Mouse (Mus musculus): ENCODE results near the gene Zgpat. TPM values are rescaled to one million over a fixed set of nuclear protein-coding genes. Genes with fewer than 3 reads are reported as not detected.

Gene Zgpat
- polyA plus RNA-seq, 1 experiment: 21.7 TPM

DNA sequence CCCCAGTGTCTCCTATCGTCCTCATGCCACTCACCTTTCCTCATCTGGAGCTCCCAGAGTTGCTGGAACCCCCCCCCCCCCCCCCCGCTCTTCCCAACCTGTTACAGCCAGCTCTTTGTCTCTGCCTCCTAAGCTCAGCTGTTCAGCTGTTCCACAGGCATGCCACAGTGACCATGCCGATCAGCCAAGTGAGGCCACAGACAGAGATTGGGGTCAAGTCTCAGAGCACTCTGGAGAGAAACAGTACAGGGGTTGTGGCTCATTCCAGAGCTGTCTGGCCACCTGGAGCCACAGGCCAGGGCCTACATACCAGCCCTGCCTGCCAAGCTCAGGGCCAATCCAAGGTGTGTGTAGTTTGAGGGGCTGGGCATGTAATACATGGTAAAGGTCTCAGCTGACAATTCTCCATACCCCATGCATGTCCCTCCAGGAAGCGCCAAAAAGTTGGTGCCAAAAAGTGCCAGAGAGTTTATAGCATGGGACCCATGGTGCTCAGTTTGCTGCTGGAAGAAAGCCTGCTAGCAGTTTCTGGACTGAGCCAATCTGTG lies 22.0 kb downstream of the Zgpat start:
- Histone ChIP-seq H3ac (ENCODE audit: control insufficient read depth, insufficient read length) (no peak overlapping the region), H3K27me3 (ENCODE audit: control insufficient read depth, insufficient read depth, insufficient read length) (no peaks in the 10 kb centered on the region), H3K36me3 (ENCODE audit: control insufficient read depth, insufficient read depth) (peaks cover 9% of the 10 kb centered on the region), H3K4me3 (no peak overlapping the region), H3K4me2 (ENCODE audit: low read depth) (no peak overlapping the region), H3K79me2 (ENCODE audit: control insufficient read depth, insufficient read depth) (no peaks in the 10 kb centered on the region)
- TF ChIP-seq TCF3 (IDR thresholded peaks at IDR 0.05; ENCODE audit: insufficient read length, low read depth) (no peak), MYOG (IDR thresholded peaks at IDR 0.05; ENCODE audit: control insufficient read depth in 1 of 3, insufficient read depth in 1 of 3, insufficient read length in 2 of 3, low read depth in 2 of 3) (peak in 2 of 3 experiments; percentile 73 to 89), MYOD1 (IDR thresholded peaks at IDR 0.05; ENCODE audit: control insufficient read depth in 1 of 3, insufficient read length in 2 of 3, low read depth in 2 of 3) (peak in 2 of 3 experiments; percentile 72 to 77)

DNA sequence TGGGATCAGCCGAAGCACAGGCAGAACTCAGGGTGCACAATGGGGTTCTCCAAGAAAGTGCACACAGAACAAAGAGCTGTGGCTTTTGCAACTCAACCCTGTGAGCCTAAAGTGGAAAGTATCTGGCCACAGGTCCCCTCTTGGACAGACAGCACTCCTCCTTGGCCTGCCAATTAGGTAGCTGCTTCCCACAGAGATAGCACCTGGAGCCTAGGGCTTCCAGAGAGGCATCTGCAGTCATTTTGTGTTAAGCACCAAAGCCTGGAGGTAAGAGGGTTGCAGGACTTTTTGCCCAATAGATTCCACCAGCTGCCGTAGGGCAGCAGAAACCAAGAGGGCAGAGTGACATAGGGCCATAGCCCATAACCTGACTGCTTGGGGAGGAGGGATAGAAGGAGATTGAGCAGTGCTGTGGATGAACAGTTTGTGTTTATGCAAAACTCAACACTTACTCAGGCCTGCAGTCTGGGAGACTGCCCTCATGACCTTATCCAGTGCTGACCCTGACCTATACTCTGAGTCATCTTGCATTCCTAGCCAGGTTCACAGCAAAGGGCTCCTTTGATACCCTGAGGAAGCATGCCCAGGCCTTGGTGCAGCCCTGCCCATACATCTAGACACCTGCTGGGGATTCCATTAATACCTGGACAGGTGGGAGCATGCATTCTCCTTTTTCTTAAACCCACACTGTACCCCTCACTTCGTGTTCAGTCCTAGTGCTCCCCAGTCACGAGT lies 25.6 kb downstream of the Zgpat start:
- Histone ChIP-seq H3K79me2 (ENCODE audit: control insufficient read depth, insufficient read depth) (no peaks in the 10 kb centered on the region), H3K36me3 (ENCODE audit: control insufficient read depth, insufficient read depth) (no peaks in the 10 kb centered on the region), H3ac (ENCODE audit: control insufficient read depth, insufficient read length) (no peak overlapping the region), H3K4me3 (no peak overlapping the region), H3K27me3 (ENCODE audit: control insufficient read depth, insufficient read depth, insufficient read length) (no peaks in the 10 kb centered on the region), H3K4me2 (ENCODE audit: low read depth) (no peak overlapping the region)
- TF ChIP-seq TCF12 (IDR thresholded peaks at IDR 0.05; ENCODE audit: insufficient read depth, poor library complexity, severe bottlenecking) (no peak), E2F4 (IDR thresholded peaks at IDR 0.05; ENCODE audit: insufficient read depth) (no peak), MAX (IDR thresholded peaks at IDR 0.05; ENCODE audit: low read depth) (no peak), POLR2A (IDR thresholded peaks at IDR 0.05; ENCODE audit: insufficient read length, low read depth) (no peak), USF1 (IDR thresholded peaks at IDR 0.05; ENCODE audit: low read depth) (no peak), POLR2AphosphoS2 (IDR thresholded peaks at IDR 0.05; ENCODE audit: insufficient read length, low read depth) (no peak), MYOG (IDR thresholded peaks at IDR 0.05; ENCODE audit: control insufficient read depth in 1 of 3, insufficient read depth in 1 of 3, insufficient read length in 2 of 3, low read depth in 2 of 3) (no peak), SRF (IDR thresholded peaks at IDR 0.05; ENCODE audit: control insufficient read depth, insufficient read length, low read depth) (no peak), CEBPB (IDR thresholded peaks at IDR 0.05; ENCODE audit: insufficient read depth, poor library complexity, severe bottlenecking) (no peak), TCF3 (IDR thresholded peaks at IDR 0.05; ENCODE audit: insufficient read length, low read depth) (no peak), REST (IDR thresholded peaks at IDR 0.05; ENCODE audit: insufficient read depth, insufficient read length) (no peak), MYOD1 (IDR thresholded peaks at IDR 0.05; ENCODE audit: control insufficient read depth in 1 of 3, insufficient read length in 2 of 3, low read depth in 2 of 3) (no peak)

- Histone ChIP-seq H3K36me3 (ENCODE audit: control insufficient read depth, insufficient read depth) (no peaks in the 10 kb centered on the region), H3ac (ENCODE audit: control insufficient read depth, insufficient read length) (no peak overlapping the region)
Observed at GRCm38 (mm10) chr2:181391022-181391421, 26.3 kb downstream of the Zgpat start.

GRCm38 (mm10) chr2:181391541-181391940 lies 26.8 kb downstream of the Zgpat start:
- TF ChIP-seq SRF (IDR thresholded peaks at IDR 0.05; ENCODE audit: control insufficient read depth, insufficient read length, low read depth) (no peak), E2F4 (IDR thresholded peaks at IDR 0.05; ENCODE audit: insufficient read depth) (no peak), CEBPB (IDR thresholded peaks at IDR 0.05; ENCODE audit: insufficient read depth, poor library complexity, severe bottlenecking) (no peak), TCF3 (IDR thresholded peaks at IDR 0.05; ENCODE audit: insufficient read length, low read depth) (no peak), MAX (IDR thresholded peaks at IDR 0.05; ENCODE audit: low read depth) (no peak)
- H3K4me3 ChIP-seq: no peak overlapping the region
- no peaks in the 10 kb centered on the region for H3K79me2 ChIP-seq (ENCODE audit: control insufficient read depth, insufficient read depth)
- H3K4me2 ChIP-seq (ENCODE audit: low read depth): no peak overlapping the region
- no peaks in the 10 kb centered on the region for H3K27me3 ChIP-seq (ENCODE audit: control insufficient read depth, insufficient read depth, insufficient read length)
- H3K36me3 ChIP-seq (ENCODE audit: control insufficient read depth, insufficient read depth): no peaks in the 10 kb centered on the region
- no peak overlapping the region for H3ac ChIP-seq (ENCODE audit: control insufficient read depth, insufficient read length)

More at GRCm38 (mm10) chr2:181391022-181391421, 26.3 kb downstream of the Zgpat start:
- Histone ChIP-seq H3K4me2 (ENCODE audit: low read depth) (no peak overlapping the region), H3K79me2 (ENCODE audit: control insufficient read depth, insufficient read depth) (no peaks in the 10 kb centered on the region), H3K27me3 (ENCODE audit: control insufficient read depth, insufficient read depth, insufficient read length) (no peaks in the 10 kb centered on the region), H3K4me3 (no peak overlapping the region)
- TF ChIP-seq MYOG (IDR thresholded peaks at IDR 0.05; ENCODE audit: control insufficient read depth in 1 of 3, insufficient read depth in 1 of 3, insufficient read length in 2 of 3, low read depth in 2 of 3): no peak
- TF ChIP-seq USF1 (IDR thresholded peaks at IDR 0.05; ENCODE audit: low read depth): no peak
- no peak for TF ChIP-seq E2F4 (IDR thresholded peaks at IDR 0.05; ENCODE audit: insufficient read depth)
- peak; percentile 18 for TF ChIP-seq POLR2AphosphoS2 (IDR thresholded peaks at IDR 0.05; ENCODE audit: insufficient read length, low read depth)
- TF ChIP-seq MAX (IDR thresholded peaks at IDR 0.05; ENCODE audit: low read depth): no peak

DNA sequence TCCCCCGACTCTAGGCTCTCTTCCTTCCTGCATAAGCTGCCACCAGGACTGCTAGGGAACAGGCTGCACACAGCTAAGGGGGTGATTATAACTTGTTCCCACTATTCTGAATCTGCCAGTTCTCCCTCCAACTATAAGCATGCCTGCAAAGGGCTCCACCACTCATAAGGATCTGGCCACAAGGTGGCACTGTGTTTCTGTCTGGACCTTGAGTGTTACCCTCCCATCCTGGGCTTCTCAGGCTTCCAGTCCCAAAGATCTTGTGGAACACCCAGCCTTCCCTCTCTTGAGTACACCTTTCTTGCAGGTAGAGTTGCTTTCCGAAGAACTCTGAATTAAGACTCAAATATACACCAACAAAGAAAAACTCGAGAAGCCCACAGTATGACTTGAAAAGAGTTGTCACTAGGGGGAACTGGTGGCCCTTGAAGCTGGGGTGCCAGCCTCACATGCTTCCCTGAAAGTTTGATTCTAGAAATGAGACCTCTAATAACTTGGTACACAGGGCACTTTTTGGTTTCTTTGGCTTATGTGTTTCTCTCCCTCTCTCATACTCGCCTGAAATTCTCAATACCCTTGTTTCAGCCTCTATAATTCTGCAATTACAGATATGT lies 28.0 kb downstream of the Zgpat start:
- no peaks in the 10 kb centered on the region for H3K36me3 ChIP-seq (ENCODE audit: control insufficient read depth, insufficient read depth)
- no peak overlapping the region for H3ac ChIP-seq (ENCODE audit: control insufficient read depth, insufficient read length)
- H3K4me2 ChIP-seq (ENCODE audit: low read depth): no peak overlapping the region
- TF ChIP-seq MYOD1 (IDR thresholded peaks at IDR 0.05; ENCODE audit: control insufficient read depth in 1 of 3, insufficient read length in 2 of 3, low read depth in 2 of 3) (no peak), MAX (IDR thresholded peaks at IDR 0.05; ENCODE audit: low read depth) (no peak), REST (IDR thresholded peaks at IDR 0.05; ENCODE audit: insufficient read depth, insufficient read length) (no peak), MYOG (IDR thresholded peaks at IDR 0.05; ENCODE audit: control insufficient read depth in 1 of 3, insufficient read depth in 1 of 3, insufficient read length in 2 of 3, low read depth in 2 of 3) (no peak), CEBPB (IDR thresholded peaks at IDR 0.05; ENCODE audit: insufficient read depth, poor library complexity, severe bottlenecking) (no peak), USF1 (IDR thresholded peaks at IDR 0.05; ENCODE audit: low read depth) (no peak), SRF (IDR thresholded peaks at IDR 0.05; ENCODE audit: control insufficient read depth, insufficient read length, low read depth) (no peak), TCF3 (IDR thresholded peaks at IDR 0.05; ENCODE audit: insufficient read length, low read depth) (no peak), TCF12 (IDR thresholded peaks at IDR 0.05; ENCODE audit: insufficient read depth, poor library complexity, severe bottlenecking) (no peak), E2F4 (IDR thresholded peaks at IDR 0.05; ENCODE audit: insufficient read depth) (no peak), POLR2A (IDR thresholded peaks at IDR 0.05; ENCODE audit: insufficient read length, low read depth) (no peak), POLR2AphosphoS2 (IDR thresholded peaks at IDR 0.05; ENCODE audit: insufficient read length, low read depth) (no peak)
- H3K79me2 ChIP-seq (ENCODE audit: control insufficient read depth, insufficient read depth): no peaks in the 10 kb centered on the region
- H3K4me3 ChIP-seq: no peak overlapping the region
- H3K27me3 ChIP-seq (ENCODE audit: control insufficient read depth, insufficient read depth, insufficient read length): no peaks in the 10 kb centered on the region

Data from myocyte (in vitro differentiated cells).